Mouse (Mus musculus): ENCODE results near the gene Oit1. TPM values are rescaled to one million over a fixed set of nuclear protein-coding genes. Genes with fewer than 3 reads are reported as not detected.

Gene Oit1
- total RNA-seq, 1 experiment, result 0.36 TPM

- no peak for DNase-seq (ENCODE audit: low read depth, low spot score)
- in situ Hi-C loops (cut with MboI; ENCODE audit: low sequenced_read_pairs in 2 of 2, unreplicated experiment in 2 of 2), result loop anchor here in 1 of 2 experiments (10.0 kb wide), 1 partner anchor 215 kb away; the partner anchor contains the start of gene Pxk
- Histone ChIP-seq H3K4me1 (ENCODE audit: control insufficient read depth in 2 of 2, insufficient read depth in 2 of 2, low read length in 2 of 2, poor library complexity in 1 of 2) (peaks cover 0 to 4% of the 10 kb centered on the region in 2 experiments; a peak in 2 of 4 replicates), H3K4me3 (ENCODE audit: insufficient read depth in 1 of 2, low read depth in 1 of 2, low read length in 2 of 2, poor library complexity in 1 of 2, severe bottlenecking in 1 of 2) (no peak overlapping the region), H3K27ac (ENCODE audit: insufficient read depth, low read depth, low read length, poor library complexity, severe bottlenecking) (no peak overlapping the region), H3K36me3 (ENCODE audit: control insufficient read depth, insufficient read depth, low read length, poor library complexity, severe bottlenecking) (no peaks in the 10 kb centered on the region), H3K9ac (ENCODE audit: insufficient read depth, low read depth, low read length, poor library complexity, severe bottlenecking) (no peak overlapping the region), H3K9me3 (ENCODE audit: control insufficient read depth, insufficient read depth, low read depth, low read length) (no peaks in the 10 kb centered on the region)
- no peak for TF ChIP-seq ZNF384 (IDR thresholded peaks at IDR 0.05; ENCODE audit: low read depth, low read length)
- no peak for TF ChIP-seq HCFC1 (IDR thresholded peaks at IDR 0.05; ENCODE audit: borderline replicate concordance, insufficient read depth, low read length)
- no peak for TF ChIP-seq ZC3H11A (IDR thresholded peaks at IDR 0.05; ENCODE audit: borderline replicate concordance, low read depth, low read length)
- TF ChIP-seq MAFK (IDR thresholded peaks at IDR 0.05; ENCODE audit: insufficient read depth, low read depth, low read length), result no peak
- no peak for TF ChIP-seq CHD2 (IDR thresholded peaks at IDR 0.05; ENCODE audit: low read depth, low read length)
These were observed 68.9 kb downstream of the Oit1 start for GRCm38 (mm10) chr14:8309621-8310141.

- peaks cover 0 to 2% of the 10 kb centered on the region in 2 experiments; a peak in 2 of 4 replicates for H3K4me1 ChIP-seq (ENCODE audit: control insufficient read depth in 2 of 2, insufficient read depth in 2 of 2, low read length in 2 of 2, poor library complexity in 1 of 2)
- no peak overlapping the region for H3K9ac ChIP-seq (ENCODE audit: insufficient read depth, low read depth, low read length, poor library complexity, severe bottlenecking)
- in situ Hi-C loops (cut with MboI; ENCODE audit: low sequenced_read_pairs in 2 of 2, unreplicated experiment in 2 of 2), result no loop called here
- H3K4me3 ChIP-seq (ENCODE audit: insufficient read depth in 1 of 2, low read depth in 1 of 2, low read length in 2 of 2, poor library complexity in 1 of 2, severe bottlenecking in 1 of 2), result no peak overlapping the region
- no peaks in the 10 kb centered on the region for H3K9me3 ChIP-seq (ENCODE audit: control insufficient read depth, insufficient read depth, low read depth, low read length)
- no peak for DNase-seq (ENCODE audit: low read depth, low spot score)
- TF ChIP-seq ZNF384 (IDR thresholded peaks at IDR 0.05; ENCODE audit: low read depth, low read length), result no peak
- no peak overlapping the region for H3K27ac ChIP-seq (ENCODE audit: insufficient read depth, low read depth, low read length, poor library complexity, severe bottlenecking)
- no peaks in the 10 kb centered on the region for H3K36me3 ChIP-seq (ENCODE audit: control insufficient read depth, insufficient read depth, low read length, poor library complexity, severe bottlenecking)
These were observed 69.9 kb downstream of the Oit1 start for GRCm38 (mm10) chr14:8308650-8309049.

- Histone ChIP-seq H3K9me3 (ENCODE audit: control insufficient read depth, insufficient read depth, low read depth, low read length) (no peaks in the 10 kb centered on the region), H3K4me3 (ENCODE audit: insufficient read depth in 1 of 2, low read depth in 1 of 2, low read length in 2 of 2, poor library complexity in 1 of 2, severe bottlenecking in 1 of 2) (no peak overlapping the region), H3K9ac (ENCODE audit: insufficient read depth, low read depth, low read length, poor library complexity, severe bottlenecking) (no peak overlapping the region), H3K36me3 (ENCODE audit: control insufficient read depth, insufficient read depth, low read length, poor library complexity, severe bottlenecking) (no peaks in the 10 kb centered on the region), H3K27ac (ENCODE audit: insufficient read depth, low read depth, low read length, poor library complexity, severe bottlenecking) (no peak overlapping the region), H3K4me1 (ENCODE audit: control insufficient read depth in 2 of 2, insufficient read depth in 2 of 2, low read length in 2 of 2, poor library complexity in 1 of 2) (peaks cover 0 to 2% of the 10 kb centered on the region in 2 experiments; a peak in 2 of 4 replicates)
- no peak for DNase-seq (ENCODE audit: low read depth, low spot score)
- in situ Hi-C loops (cut with MboI; ENCODE audit: low sequenced_read_pairs in 2 of 2, unreplicated experiment in 2 of 2), result no loop called here
- TF ChIP-seq ZNF384 (IDR thresholded peaks at IDR 0.05; ENCODE audit: low read depth, low read length) (no peak), HCFC1 (IDR thresholded peaks at IDR 0.05; ENCODE audit: borderline replicate concordance, insufficient read depth, low read length) (no peak), CHD2 (IDR thresholded peaks at IDR 0.05; ENCODE audit: low read depth, low read length) (no peak), ZC3H11A (IDR thresholded peaks at IDR 0.05; ENCODE audit: borderline replicate concordance, low read depth, low read length) (no peak), MAFK (IDR thresholded peaks at IDR 0.05; ENCODE audit: insufficient read depth, low read depth, low read length) (no peak)
These were observed 71.7 kb downstream of the Oit1 start for GRCm38 (mm10) chr14:8306884-8307283.

- Histone ChIP-seq H3K4me1 (ENCODE audit: control insufficient read depth in 2 of 2, insufficient read depth in 2 of 2, low read length in 2 of 2, poor library complexity in 1 of 2) (peaks cover 0 to 2% of the 10 kb centered on the region in 2 experiments; a peak in 2 of 4 replicates), H3K9me3 (ENCODE audit: control insufficient read depth, insufficient read depth, low read depth, low read length) (no peaks in the 10 kb centered on the region), H3K36me3 (ENCODE audit: control insufficient read depth, insufficient read depth, low read length, poor library complexity, severe bottlenecking) (no peaks in the 10 kb centered on the region), H3K9ac (ENCODE audit: insufficient read depth, low read depth, low read length, poor library complexity, severe bottlenecking) (no peak overlapping the region), H3K4me3 (ENCODE audit: insufficient read depth in 1 of 2, low read depth in 1 of 2, low read length in 2 of 2, poor library complexity in 1 of 2, severe bottlenecking in 1 of 2) (no peak overlapping the region), H3K27ac (ENCODE audit: insufficient read depth, low read depth, low read length, poor library complexity, severe bottlenecking) (no peak overlapping the region)
- DNase-seq (ENCODE audit: low read depth, low spot score), result no peak
- in situ Hi-C loops (cut with MboI; ENCODE audit: low sequenced_read_pairs in 2 of 2, unreplicated experiment in 2 of 2), result no loop called here
- TF ChIP-seq MAFK (IDR thresholded peaks at IDR 0.05; ENCODE audit: insufficient read depth, low read depth, low read length) (no peak), CHD2 (IDR thresholded peaks at IDR 0.05; ENCODE audit: low read depth, low read length) (no peak), ZC3H11A (IDR thresholded peaks at IDR 0.05; ENCODE audit: borderline replicate concordance, low read depth, low read length) (no peak), HCFC1 (IDR thresholded peaks at IDR 0.05; ENCODE audit: borderline replicate concordance, insufficient read depth, low read length) (no peak), ZNF384 (IDR thresholded peaks at IDR 0.05; ENCODE audit: low read depth, low read length) (no peak)
These were observed 73.5 kb downstream of the Oit1 start for GRCm38 (mm10) chr14:8305014-8305413.

GRCm38 (mm10) chr14:8304082-8304481 is 74.5 kb downstream of the Oit1 start:
- H3K36me3 ChIP-seq (ENCODE audit: control insufficient read depth, insufficient read depth, low read length, poor library complexity, severe bottlenecking), result no peaks in the 10 kb centered on the region
- no peaks in the 10 kb centered on the region for H3K9me3 ChIP-seq (ENCODE audit: control insufficient read depth, insufficient read depth, low read depth, low read length)
- no peak overlapping the region for H3K4me3 ChIP-seq (ENCODE audit: insufficient read depth in 1 of 2, low read depth in 1 of 2, low read length in 2 of 2, poor library complexity in 1 of 2, severe bottlenecking in 1 of 2)
- no peak for TF ChIP-seq MAFK (IDR thresholded peaks at IDR 0.05; ENCODE audit: insufficient read depth, low read depth, low read length)
- TF ChIP-seq ZC3H11A (IDR thresholded peaks at IDR 0.05; ENCODE audit: borderline replicate concordance, low read depth, low read length), result no peak
- no peak for TF ChIP-seq ZNF384 (IDR thresholded peaks at IDR 0.05; ENCODE audit: low read depth, low read length)
- TF ChIP-seq HCFC1 (IDR thresholded peaks at IDR 0.05; ENCODE audit: borderline replicate concordance, insufficient read depth, low read length), result no peak
- TF ChIP-seq CHD2 (IDR thresholded peaks at IDR 0.05; ENCODE audit: low read depth, low read length), result no peak
- no peak overlapping the region for H3K27ac ChIP-seq (ENCODE audit: insufficient read depth, low read depth, low read length, poor library complexity, severe bottlenecking)
- H3K9ac ChIP-seq (ENCODE audit: insufficient read depth, low read depth, low read length, poor library complexity, severe bottlenecking), result no peak overlapping the region
- DNase-seq (ENCODE audit: low read depth, low spot score), result no peak
- in situ Hi-C loops (cut with MboI; ENCODE audit: low sequenced_read_pairs in 2 of 2, unreplicated experiment in 2 of 2), result no loop called here
- H3K4me1 ChIP-seq (ENCODE audit: control insufficient read depth in 2 of 2, insufficient read depth in 2 of 2, low read length in 2 of 2, poor library complexity in 1 of 2), result no peaks in the 10 kb centered on the region
